Mouse (Mus musculus) layer of hippocampus, adult 8-10 months (tissue): ENCODE measurements around the gene Cep350. TPM values are rescaled to one million over a fixed set of nuclear protein-coding genes. Genes with fewer than 3 reads are reported as not detected.
"Not testable (repeated sequence)": the region's sequence is repeated elsewhere in the genome, so short reads cannot be mapped to it uniquely, and the experiment has no call there.

ENCODE experiments used
- DNase-seq, 2 experiments: peaks; one replicate each; pipeline ENCODE4 v3.0.0; 2022; ENCODE audit warnings: low spot score in 2 of 2
- total RNA-seq, 4 experiments: library from RNA; stranded (reverse); gene quantifications; 2 replicates each; pipeline ENCODE4 v1.2.4; 2022

The Cep350 gene
- total RNA-seq, 4 experiments from 2014 or later = 52.7 to 58.6 (median 55.4) TPM

- no peak for DNase-seq
Observed at GRCm38 (mm10) chr1:155894382-155894781, 78.7 kb downstream of the Cep350 start.

- DNase-seq = no peak
Observed at GRCm38 (mm10) chr1:155886846-155887245, 86.2 kb downstream of the Cep350 start.

GRCm38 (mm10) chr1:155882646-155883231 is 90.3 kb downstream of the Cep350 start:
- not testable (repeated sequence) for DNase-seq

- no peak for DNase-seq
Observed at GRCm38 (mm10) chr1:155879596-155879995, 93.5 kb downstream of the Cep350 start.

- DNase-seq = no peak
Observed at GRCm38 (mm10) chr1:155862967-155863366, 110.1 kb downstream of the Cep350 start.

- DNase-seq = peak in 1 of 2 experiments; percentile 6
Observed at GRCm38 (mm10) chr1:155854926-155855702, 117.9 kb downstream of the Cep350 start.

- no peak for DNase-seq
Observed at GRCm38 (mm10) chr1:155853009-155853408, 120.0 kb downstream of the Cep350 start.

- no peak for DNase-seq
Observed at GRCm38 (mm10) chr1:155844235-155844634, 128.8 kb downstream of the Cep350 start.

GRCm38 (mm10) chr1:155843538-155843937 is 129.5 kb downstream of the Cep350 start:
- no peak for DNase-seq

- no peak for DNase-seq
Observed at GRCm38 (mm10) chr1:155835667-155836066, 137.4 kb downstream of the Cep350 start.

- no peak for DNase-seq
Observed at GRCm38 (mm10) chr1:155833610-155834009, 139.4 kb downstream of the Cep350 start.

- no peak for DNase-seq
Observed at GRCm38 (mm10) chr1:155831958-155832357, 141.1 kb downstream of the Cep350 start.

- no peak for DNase-seq
Observed at GRCm38 (mm10) chr1:155830861-155831260, 142.2 kb downstream of the Cep350 start.

- DNase-seq = no peak
Observed at GRCm38 (mm10) chr1:155827703-155828295, 145.3 kb downstream of the Cep350 start.

- DNase-seq = no peak
Observed at GRCm38 (mm10) chr1:155826803-155827395, 146.2 kb downstream of the Cep350 start.

GRCm38 (mm10) chr1:155825940-155826716 is 146.9 kb downstream of the Cep350 start:
- no peak for DNase-seq

GRCm38 (mm10) chr1:155820646-155821045 is 152.4 kb downstream of the Cep350 start:
- DNase-seq = no peak

GRCm38 (mm10) chr1:155816167-155816566 is 156.9 kb downstream of the Cep350 start:
- DNase-seq = no peak

GRCm38 (mm10) chr1:155812581-155813499 is 160.2 kb downstream of the Cep350 start, which contains the start of gene Qsox1:
Qsox1 (minus strand) TSS chr1:155812889.
- DNase-seq = peak; percentile 55 to 73

- no peak for DNase-seq
Observed at GRCm38 (mm10) chr1:155811995-155812580, 161.0 kb downstream of the Cep350 start.
